Mouse (Mus musculus): ENCODE results near the gene Lck.
"Not testable (repeated sequence)": the region's sequence is repeated elsewhere in the genome, so short reads cannot be mapped to it uniquely, and the experiment has no call there.

Lck gene

GRCm38 (mm10) chr4:129556532-129557223 is 16.8 kb downstream of the Lck start:
- in situ Hi-C loops (cut with MboI, MseI), result loop anchor here (5.0 to 25.0 kb wide), 2 partner anchors 46 to 1356 kb away; partner anchors contain the start of genes Eif3i, Laptm5 and Tmem234

- in situ Hi-C loops (cut with MboI, MseI), result loop anchor here (5.0 to 25.0 kb wide), 2 partner anchors 46 to 1356 kb away; partner anchors contain the start of genes Eif3i, Laptm5 and Tmem234
Observed at GRCm38 (mm10) chr4:129555862-129556531, 17.4 kb downstream of the Lck start.

GRCm38 (mm10) chr4:129555421-129555861 is 18.0 kb downstream of the Lck start:
- in situ Hi-C loops (cut with MboI, MseI), result loop anchor here (5.0 to 25.0 kb wide), 2 partner anchors 47 to 1357 kb away; partner anchors contain the start of genes Eif3i, Laptm5 and Tmem234

- in situ Hi-C loops (cut with MboI, MseI), result loop anchor here (25.0 kb wide), 1 partner anchor 1358 kb away; the partner anchor contains the start of gene Laptm5
Observed at GRCm38 (mm10) chr4:129554512-129554911, 18.9 kb downstream of the Lck start.

- in situ Hi-C loops (cut with MboI, MseI), result loop anchor here (25.0 kb wide), 1 partner anchor 1362 kb away; the partner anchor contains the start of gene Laptm5
Observed at GRCm38 (mm10) chr4:129550295-129550694, 23.1 kb downstream of the Lck start.

GRCm38 (mm10) chr4:129549306-129549705 is 24.1 kb downstream of the Lck start:
- in situ Hi-C loops (cut with MboI, MseI), result no loop called here

GRCm38 (mm10) chr4:129547631-129548030 is 25.8 kb downstream of the Lck start:
- in situ Hi-C loops (cut with MboI, MseI), result not testable (repeated sequence)

- in situ Hi-C loops (cut with MboI, MseI), result no loop called here
Observed at GRCm38 (mm10) chr4:129544106-129544505, 29.3 kb downstream of the Lck start.

- in situ Hi-C loops (cut with MboI, MseI), result no loop called here
Observed at GRCm38 (mm10) chr4:129542592-129543141, 30.8 kb downstream of the Lck start, which contains the start of gene Hdac1. Gene Hdac1, minus strand, starts transcription at chr4:129542713.

- in situ Hi-C loops (cut with MboI, MseI), result no loop called here
Observed at GRCm38 (mm10) chr4:129541868-129542591, 31.4 kb downstream of the Lck start.

- in situ Hi-C loops (cut with MboI, MseI), result no loop called here
Observed at GRCm38 (mm10) chr4:129540012-129540411, 33.4 kb downstream of the Lck start.

GRCm38 (mm10) chr4:129528901-129529300 is 44.5 kb downstream of the Lck start:
- in situ Hi-C loops (cut with MboI, MseI), result not testable (repeated sequence)

- in situ Hi-C loops (cut with MboI, MseI), result no loop called here
Observed at GRCm38 (mm10) chr4:129525889-129526288, 47.6 kb downstream of the Lck start.

GRCm38 (mm10) chr4:129525338-129525737 is 48.1 kb downstream of the Lck start:
- in situ Hi-C loops (cut with MboI, MseI), result no loop called here

- in situ Hi-C loops (cut with MboI, MseI), result no loop called here
Observed at GRCm38 (mm10) chr4:129518519-129518918, 54.9 kb downstream of the Lck start.

- in situ Hi-C loops (cut with MboI, MseI), result no loop called here
Observed at GRCm38 (mm10) chr4:129516925-129517324, 56.5 kb downstream of the Lck start.

- in situ Hi-C loops (cut with MboI, MseI), result no loop called here
Observed at GRCm38 (mm10) chr4:129514300-129514898, 59.0 kb downstream of the Lck start.

GRCm38 (mm10) chr4:129513891-129514290 is 59.5 kb downstream of the Lck start:
- in situ Hi-C loops (cut with MboI, MseI), result no loop called here

- in situ Hi-C loops (cut with MboI, MseI), result no loop called here
Observed at GRCm38 (mm10) chr4:129513086-129513767, 60.2 kb downstream of the Lck start, which contains the start of gene Marcksl1. Gene Marcksl1, plus strand, starts transcription at chr4:129513581.

- in situ Hi-C loops (cut with MboI, MseI), result no loop called here
Observed at GRCm38 (mm10) chr4:129511413-129512096, 61.9 kb downstream of the Lck start.

Data from regulatory T cell (primary cell).